Mouse (Mus musculus): ENCODE data around the gene Galns. TPM values are rescaled to one million over a fixed set of nuclear protein-coding genes. Genes with fewer than 3 reads are reported as not detected.

The Galns gene
- polyA plus RNA-seq, 1 experiment = 0.07 TPM

DNA sequence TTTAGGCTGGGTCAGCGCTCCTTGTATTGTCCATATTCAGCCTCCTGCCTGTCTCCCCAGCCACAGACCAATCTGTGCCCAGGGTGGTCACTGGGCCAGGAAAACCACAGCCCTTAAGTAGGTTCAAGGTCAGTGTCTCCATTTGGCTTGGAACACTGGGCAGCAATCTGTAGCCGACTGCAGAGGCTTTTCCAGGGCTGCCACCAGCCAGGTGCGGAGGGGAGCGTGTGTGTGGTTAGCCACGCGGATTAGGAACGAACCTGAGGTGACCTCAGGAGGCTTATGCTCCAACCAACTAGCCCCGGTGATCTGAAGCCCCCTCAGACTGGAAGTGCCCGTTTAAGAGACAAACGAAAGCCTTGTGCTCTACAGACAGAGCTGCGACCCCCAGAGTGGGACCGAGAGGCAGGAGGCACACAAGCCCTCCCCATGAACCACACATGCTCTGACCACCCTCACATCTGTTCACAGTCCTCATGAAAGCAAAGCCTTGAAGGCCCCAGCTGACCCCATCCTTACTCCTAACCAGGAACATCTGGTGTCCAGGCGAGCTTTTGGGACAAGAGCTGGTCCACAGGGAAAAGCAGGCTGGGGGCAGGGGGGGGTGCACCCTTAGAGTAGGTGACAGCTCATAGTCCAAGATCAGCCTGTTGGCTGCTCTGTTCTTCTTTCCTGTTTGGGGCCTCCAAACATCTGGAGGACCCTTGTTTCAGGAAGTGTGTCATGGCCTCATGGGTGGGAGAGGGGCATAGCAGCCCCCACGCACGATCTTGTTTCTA lies 37.1 kb upstream of the Galns start:
- TF ChIP-seq GATA1 (IDR thresholded peaks at IDR 0.05; ENCODE audit: low read length) (no peak), TAL1 (IDR thresholded peaks at IDR 0.05; ENCODE audit: low read length) (no peak)
- no peaks in the 10 kb centered on the region for H3K9me3 ChIP-seq (ENCODE audit: control insufficient read depth, low read length)
- H3K4me3 ChIP-seq (replicated peaks) = no peak overlapping the region
- H3K36me3 ChIP-seq (ENCODE audit: control insufficient read depth) = peaks cover 77% of the 10 kb centered on the region
- H3K4me1 ChIP-seq (ENCODE audit: control insufficient read depth) = peaks cover 2% of the 10 kb centered on the region; the same call in 1 of the 2 replicates
- no peaks in the 10 kb centered on the region for H3K27me3 ChIP-seq (ENCODE audit: control insufficient read depth)

DNA sequence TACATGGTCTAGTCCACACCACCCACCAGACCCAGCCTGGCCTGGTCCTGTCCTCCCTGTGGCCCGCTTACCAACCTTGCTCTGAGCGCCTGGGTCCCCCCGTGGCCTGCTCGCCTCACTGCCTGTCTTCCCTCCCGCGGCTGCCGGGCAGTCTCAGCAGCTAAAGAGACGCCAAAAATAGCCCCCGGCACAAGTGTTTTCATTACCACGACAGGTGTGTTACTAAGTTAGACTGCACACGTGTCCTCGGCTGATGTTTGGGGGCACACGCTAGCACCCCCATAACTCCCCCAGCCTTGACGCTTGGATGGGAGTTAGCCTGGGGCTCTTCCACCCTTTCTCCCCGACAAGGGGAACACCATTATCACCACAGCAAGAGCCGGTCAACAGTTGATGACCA lies 35.1 kb upstream of the Galns start:
- H3K4me3 ChIP-seq (replicated peaks) = no peak overlapping the region
- no peaks in the 10 kb centered on the region for H3K9me3 ChIP-seq (ENCODE audit: control insufficient read depth, low read length)
- TF ChIP-seq GATA1 (IDR thresholded peaks at IDR 0.05; ENCODE audit: low read length) = no peak
- no peak for TF ChIP-seq TAL1 (IDR thresholded peaks at IDR 0.05; ENCODE audit: low read length)
- no peaks in the 10 kb centered on the region for H3K4me1 ChIP-seq (ENCODE audit: control insufficient read depth)
- H3K36me3 ChIP-seq (ENCODE audit: control insufficient read depth) = peaks cover 90% of the 10 kb centered on the region
- no peaks in the 10 kb centered on the region for H3K27me3 ChIP-seq (ENCODE audit: control insufficient read depth)

DNA sequence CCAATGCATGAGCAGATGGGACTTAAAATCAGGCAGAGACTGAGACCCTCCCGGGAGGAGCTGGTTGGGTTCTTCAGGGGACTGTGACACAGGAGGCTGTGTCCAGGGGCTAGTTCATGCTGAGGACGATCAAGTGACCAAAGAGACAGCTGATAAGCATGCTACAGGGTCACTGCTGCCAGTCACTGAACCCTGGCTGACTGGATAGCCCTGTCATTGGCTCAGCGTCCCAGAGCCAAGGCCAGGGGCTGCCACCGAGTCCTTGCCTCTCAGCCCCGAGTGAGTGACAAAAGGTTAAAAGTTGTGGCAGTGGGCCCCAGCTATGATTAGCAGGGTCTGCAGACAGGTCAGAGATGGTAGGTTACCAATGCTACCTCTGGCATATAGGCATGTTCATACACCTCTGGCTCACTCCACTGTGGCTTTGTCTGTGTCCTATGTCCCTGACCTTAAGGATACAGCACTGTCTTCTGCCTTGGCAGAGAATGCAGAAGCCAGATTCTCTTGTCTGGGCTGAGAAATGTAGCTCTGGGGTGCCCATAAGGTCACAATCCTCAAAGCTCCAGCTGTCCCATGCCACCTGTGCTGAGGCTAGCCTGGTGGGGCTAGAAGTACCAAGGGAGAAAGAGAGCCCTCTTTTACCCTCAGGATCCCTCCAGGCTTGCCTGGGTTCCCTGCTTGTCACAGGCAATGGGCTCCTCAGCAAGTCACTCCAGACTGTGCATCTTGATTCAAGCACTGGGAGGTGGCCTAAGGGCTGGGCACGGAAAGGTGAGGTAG lies 33.1 kb upstream of the Galns start:
- TF ChIP-seq GATA1 (IDR thresholded peaks at IDR 0.05; ENCODE audit: low read length) = no peak
- H3K36me3 ChIP-seq (ENCODE audit: control insufficient read depth) = peaks cover 94% of the 10 kb centered on the region
- H3K27me3 ChIP-seq (ENCODE audit: control insufficient read depth) = no peaks in the 10 kb centered on the region
- no peaks in the 10 kb centered on the region for H3K9me3 ChIP-seq (ENCODE audit: control insufficient read depth, low read length)
- H3K4me3 ChIP-seq (replicated peaks) = no peak overlapping the region
- peaks cover 4% of the 10 kb centered on the region for H3K4me1 ChIP-seq (ENCODE audit: control insufficient read depth)

DNA sequence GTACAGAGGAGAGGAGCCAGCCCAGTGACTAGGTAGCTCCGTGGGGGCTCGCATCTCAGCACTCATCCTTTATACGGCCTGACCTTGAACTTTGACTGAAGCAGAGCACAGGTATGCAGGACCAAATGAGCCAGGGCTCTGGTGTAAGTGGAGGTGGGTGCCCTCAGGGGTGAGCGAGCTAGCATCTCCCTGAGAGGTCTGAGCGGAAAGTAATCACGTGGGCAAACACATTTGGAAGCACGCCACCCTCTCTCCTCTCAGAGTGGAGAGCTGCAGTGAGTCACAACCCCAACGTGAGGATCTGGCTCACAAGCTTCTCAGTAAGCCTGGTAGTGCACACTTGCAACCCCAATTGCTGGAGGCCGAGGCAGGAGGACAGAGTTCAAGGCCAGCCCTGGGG lies 30.8 kb upstream of the Galns start:
- no peaks in the 10 kb centered on the region for H3K9me3 ChIP-seq (ENCODE audit: control insufficient read depth, low read length)
- peaks cover 97% of the 10 kb centered on the region for H3K36me3 ChIP-seq (ENCODE audit: control insufficient read depth)
- H3K4me1 ChIP-seq (ENCODE audit: control insufficient read depth) = peaks cover 19% of the 10 kb centered on the region
- TF ChIP-seq TAL1 (IDR thresholded peaks at IDR 0.05; ENCODE audit: low read length) (no peak), GATA1 (IDR thresholded peaks at IDR 0.05; ENCODE audit: low read length) (no peak)
- no peaks in the 10 kb centered on the region for H3K27me3 ChIP-seq (ENCODE audit: control insufficient read depth)
- H3K4me3 ChIP-seq (replicated peaks) = no peak overlapping the region

DNA sequence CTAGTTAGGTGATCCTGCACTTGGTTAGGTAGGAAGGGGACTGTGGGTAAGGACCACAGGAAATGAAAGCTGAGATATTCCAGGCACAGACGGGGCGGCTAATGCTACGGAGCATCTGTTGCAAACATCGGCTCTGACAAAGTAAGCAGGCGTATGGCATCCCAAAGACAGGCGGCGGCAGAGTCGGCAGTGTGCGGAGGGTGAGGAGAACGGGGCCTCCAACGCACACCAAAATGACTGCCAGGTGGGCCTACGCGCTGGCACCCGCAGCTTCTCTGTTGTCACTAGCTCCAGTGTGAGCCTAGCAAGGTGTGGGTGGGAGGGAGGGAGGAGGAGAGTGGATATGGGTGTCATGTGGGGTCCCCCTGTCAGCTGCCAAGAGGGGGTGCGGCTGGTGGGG lies 30.1 kb upstream of the Galns start:
- Histone ChIP-seq H3K9me3 (ENCODE audit: control insufficient read depth, low read length) (no peaks in the 10 kb centered on the region), H3K27me3 (ENCODE audit: control insufficient read depth) (no peaks in the 10 kb centered on the region), H3K36me3 (ENCODE audit: control insufficient read depth) (peaks cover 97% of the 10 kb centered on the region), H3K4me3 (replicated peaks) (no peak overlapping the region), H3K4me1 (ENCODE audit: control insufficient read depth) (peaks cover 26% of the 10 kb centered on the region)
- TF ChIP-seq GATA1 (IDR thresholded peaks at IDR 0.05; ENCODE audit: low read length) (no peak), TAL1 (IDR thresholded peaks at IDR 0.05; ENCODE audit: low read length) (no peak)

DNA sequence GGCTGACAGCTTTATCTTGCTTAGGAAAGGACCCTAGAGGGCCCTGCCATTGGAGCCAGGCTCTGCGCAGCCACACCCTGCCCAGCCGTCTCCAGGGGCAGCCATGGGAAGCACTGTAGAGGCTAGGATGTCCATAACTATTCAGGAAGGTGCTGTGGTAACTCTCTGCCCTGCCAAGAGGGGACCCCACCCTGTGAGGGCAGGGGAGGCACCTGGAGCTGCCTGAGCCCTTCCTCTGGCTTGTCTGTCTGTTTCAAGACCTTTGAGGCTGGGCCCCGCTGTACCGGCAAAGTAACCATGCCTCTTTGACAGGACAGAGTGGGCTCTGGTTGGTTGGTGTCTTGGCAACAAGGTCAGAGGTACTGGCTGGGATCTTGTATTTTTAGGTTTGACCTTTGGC lies 29.6 kb upstream of the Galns start:
- no peak for TF ChIP-seq GATA1 (IDR thresholded peaks at IDR 0.05; ENCODE audit: low read length)
- Histone ChIP-seq H3K4me3 (replicated peaks) (no peak overlapping the region), H3K9me3 (ENCODE audit: control insufficient read depth, low read length) (no peaks in the 10 kb centered on the region), H3K27me3 (ENCODE audit: control insufficient read depth) (no peaks in the 10 kb centered on the region), H3K4me1 (ENCODE audit: control insufficient read depth) (peaks cover 31% of the 10 kb centered on the region), H3K36me3 (ENCODE audit: control insufficient read depth) (peaks cover 94% of the 10 kb centered on the region)

DNA sequence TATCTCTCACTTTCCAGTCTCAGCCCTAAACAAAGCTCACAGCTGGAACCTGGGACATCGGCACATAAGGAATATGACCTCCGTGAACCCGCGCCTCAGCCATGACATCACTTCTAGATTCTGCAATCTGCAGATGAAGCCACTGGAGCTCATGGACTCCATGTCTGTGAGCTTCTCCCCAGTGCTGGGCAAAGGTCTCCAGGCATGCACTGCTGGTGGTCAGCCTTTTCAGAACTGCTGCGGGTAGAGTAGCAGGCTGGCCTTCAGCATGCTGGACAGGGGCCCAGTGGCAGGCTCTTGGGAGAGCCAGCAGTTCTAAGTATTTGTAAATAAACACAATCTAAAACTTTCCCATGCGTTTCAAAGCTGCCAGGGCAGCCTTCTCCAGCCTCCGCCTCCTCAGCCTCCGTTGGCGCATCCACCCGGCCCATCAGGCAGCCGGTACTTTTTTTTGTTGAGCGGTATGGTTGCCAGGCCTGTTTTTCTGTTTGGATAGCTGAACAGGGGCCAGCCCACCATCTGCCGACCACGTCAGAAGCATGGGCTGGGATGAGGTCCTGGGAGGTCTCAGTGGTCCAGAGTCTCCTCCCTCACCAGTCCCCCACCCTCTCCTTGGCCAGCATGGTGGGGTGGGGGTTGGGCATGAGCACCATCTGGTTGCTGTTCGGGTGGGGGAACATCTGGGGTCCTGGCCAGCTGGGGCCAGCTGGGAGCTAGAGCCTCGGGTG lies 28.4 kb upstream of the Galns start:
- Histone ChIP-seq H3K4me1 (ENCODE audit: control insufficient read depth) (peaks cover 43% of the 10 kb centered on the region), H3K9me3 (ENCODE audit: control insufficient read depth, low read length) (no peaks in the 10 kb centered on the region), H3K27me3 (ENCODE audit: control insufficient read depth) (no peaks in the 10 kb centered on the region), H3K4me3 (replicated peaks) (no peak overlapping the region), H3K36me3 (ENCODE audit: control insufficient read depth) (peaks cover 94% of the 10 kb centered on the region)
- TF ChIP-seq TAL1 (IDR thresholded peaks at IDR 0.05; ENCODE audit: low read length) (no peak), GATA1 (IDR thresholded peaks at IDR 0.05; ENCODE audit: low read length) (no peak)

DNA sequence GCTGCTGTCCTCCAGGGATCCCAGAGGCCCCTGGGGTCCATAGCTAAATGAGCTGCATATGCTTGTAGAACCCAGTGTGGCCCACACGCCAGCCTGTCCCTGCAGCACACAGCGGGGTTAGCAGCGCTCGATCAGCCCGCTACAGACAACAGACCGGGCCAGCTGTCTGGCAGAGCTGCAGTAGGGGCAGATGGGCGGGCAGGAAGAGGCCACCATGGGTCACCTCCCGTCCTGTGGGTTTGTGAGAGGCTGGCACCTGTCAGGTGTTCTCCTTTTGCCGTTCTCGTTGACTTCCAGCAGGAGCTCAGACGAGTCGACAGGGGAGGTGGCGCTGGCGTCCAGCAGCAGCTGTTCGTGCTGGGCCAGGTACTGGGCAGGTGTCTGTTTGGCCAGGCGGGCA lies 27.3 kb upstream of the Galns start:
- peaks cover 94% of the 10 kb centered on the region for H3K36me3 ChIP-seq (ENCODE audit: control insufficient read depth)
- no peak for TF ChIP-seq TAL1 (IDR thresholded peaks at IDR 0.05; ENCODE audit: low read length)
- no peak for TF ChIP-seq GATA1 (IDR thresholded peaks at IDR 0.05; ENCODE audit: low read length)
- peaks cover 47% of the 10 kb centered on the region for H3K4me1 ChIP-seq (ENCODE audit: control insufficient read depth)
- H3K9me3 ChIP-seq (ENCODE audit: control insufficient read depth, low read length) = no peaks in the 10 kb centered on the region
- no peak overlapping the region for H3K4me3 ChIP-seq (replicated peaks)
- H3K27me3 ChIP-seq (ENCODE audit: control insufficient read depth) = no peaks in the 10 kb centered on the region

DNA sequence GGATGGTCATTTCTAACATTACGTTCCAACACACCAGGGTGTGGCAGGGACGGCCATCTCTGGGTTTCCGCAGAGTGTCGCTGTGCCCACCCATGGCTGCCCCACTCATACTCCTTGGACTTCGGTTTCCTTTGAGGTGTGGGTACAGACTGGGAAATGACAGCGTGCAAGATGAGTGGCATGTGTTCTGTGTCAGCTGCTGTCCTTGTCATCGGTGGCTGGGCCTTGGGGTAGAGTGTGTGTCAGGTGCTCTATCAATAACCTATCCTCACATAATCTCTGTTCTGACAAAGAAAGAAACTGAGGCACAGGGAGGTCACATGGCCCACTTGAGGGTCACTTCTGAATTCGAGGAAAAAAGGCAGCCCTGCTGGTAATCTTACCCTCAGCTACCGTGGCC lies 26.0 kb upstream of the Galns start:
- peaks cover 47% of the 10 kb centered on the region for H3K4me1 ChIP-seq (ENCODE audit: control insufficient read depth)

More for the DNA sequence above, 26.0 kb upstream of the Galns start:
- TF ChIP-seq TAL1 (IDR thresholded peaks at IDR 0.05; ENCODE audit: low read length) (no peak), GATA1 (IDR thresholded peaks at IDR 0.05; ENCODE audit: low read length) (no peak)
- H3K27me3 ChIP-seq (ENCODE audit: control insufficient read depth) = no peaks in the 10 kb centered on the region
- no peak overlapping the region for H3K4me3 ChIP-seq (replicated peaks)
- H3K9me3 ChIP-seq (ENCODE audit: control insufficient read depth, low read length) = no peaks in the 10 kb centered on the region
- H3K36me3 ChIP-seq (ENCODE audit: control insufficient read depth) = peaks cover 93% of the 10 kb centered on the region

All from erythroblast, embryonic 14.5 days (primary cell).